Mouse (Mus musculus) adrenal gland, postnatal 4 days (tissue): ENCODE results near the gene Tubg1. TPM values are rescaled to one million over a fixed set of nuclear protein-coding genes. Genes with fewer than 3 reads are reported as not detected.
"Not testable (repeated sequence)": the region's sequence is repeated elsewhere in the genome, so short reads cannot be mapped to it uniquely, and the experiment has no call there.

Experiments used
- DNase-seq, 2 experiments: peaks; one replicate each; pipeline ENCODE4 v3.0.0; 2021 to 2022; ENCODE audit warnings: low spot score in 2 of 2, mixed read lengths in 2 of 2
- total RNA-seq, 2 experiments: library from RNA; stranded (reverse); gene quantifications; 2 replicates each; pipeline ENCODE4 v1.2.3; 2021

The Tubg1 gene
- total RNA-seq, 2 experiments from 2014 or later: 42.0 to 42.6 TPM

DNA sequence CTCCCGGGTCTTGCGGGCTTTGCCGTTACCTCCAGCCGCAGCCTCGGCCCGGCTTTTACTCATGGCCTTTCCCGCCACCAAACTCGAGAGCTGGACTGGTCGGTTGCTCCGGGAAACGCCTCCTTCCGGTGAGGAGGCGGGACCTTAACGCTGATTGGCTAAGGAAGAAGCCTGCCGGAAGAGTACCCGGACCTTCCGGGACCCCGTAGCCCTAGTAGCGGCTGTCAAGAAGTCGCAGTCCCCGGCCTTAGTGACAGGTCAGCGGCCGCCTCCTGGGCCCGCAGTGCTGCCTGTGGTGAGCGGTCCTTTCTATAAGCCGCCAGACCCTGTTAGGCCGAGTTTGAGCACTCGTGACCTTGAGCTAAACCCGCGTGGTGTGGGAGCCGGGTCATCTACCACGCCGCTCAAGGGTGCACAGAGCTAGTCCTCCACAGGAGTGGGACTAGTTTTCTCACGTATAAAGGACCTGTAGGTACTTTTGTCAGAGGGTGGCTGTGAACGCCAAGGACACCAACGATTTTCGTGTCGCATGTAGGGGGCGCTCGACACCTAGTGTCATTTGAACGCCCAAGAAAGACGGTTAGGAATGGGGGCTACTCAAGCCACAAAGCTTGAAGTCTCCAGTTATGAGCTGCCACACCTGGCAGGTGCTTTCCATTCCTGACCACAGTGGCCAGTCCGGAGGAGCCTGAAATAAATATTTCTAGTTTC, 24.3 kb upstream of the Tubg1 start, which contains the start of gene Psmc3ip:
Gene Psmc3ip, minus strand, starts transcription at position 123 of the 711 bp plus-strand sequence.
- DNase-seq: peak; percentile 72 to 87

DNA sequence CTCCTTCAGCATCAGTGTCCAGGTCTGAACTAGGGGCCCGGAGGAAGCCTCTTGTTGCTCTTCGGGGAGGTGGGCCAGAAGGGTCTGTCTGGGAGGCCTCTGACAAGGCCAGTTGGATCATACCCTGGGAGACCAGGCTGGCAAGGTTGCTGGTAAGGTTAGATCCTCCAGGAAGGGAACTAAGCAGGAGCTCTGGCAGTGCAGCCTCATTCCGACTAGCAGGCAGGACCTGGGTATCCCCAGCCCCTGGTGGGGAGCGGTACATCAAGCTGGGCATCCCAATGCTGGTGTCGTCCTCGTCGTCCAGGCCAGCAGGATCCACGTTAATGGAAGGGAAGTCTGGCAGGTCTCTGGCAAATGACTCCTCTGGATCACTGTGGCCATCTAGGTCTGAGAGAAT, 21.5 kb upstream of the Tubg1 start:
- no peak for DNase-seq

DNA sequence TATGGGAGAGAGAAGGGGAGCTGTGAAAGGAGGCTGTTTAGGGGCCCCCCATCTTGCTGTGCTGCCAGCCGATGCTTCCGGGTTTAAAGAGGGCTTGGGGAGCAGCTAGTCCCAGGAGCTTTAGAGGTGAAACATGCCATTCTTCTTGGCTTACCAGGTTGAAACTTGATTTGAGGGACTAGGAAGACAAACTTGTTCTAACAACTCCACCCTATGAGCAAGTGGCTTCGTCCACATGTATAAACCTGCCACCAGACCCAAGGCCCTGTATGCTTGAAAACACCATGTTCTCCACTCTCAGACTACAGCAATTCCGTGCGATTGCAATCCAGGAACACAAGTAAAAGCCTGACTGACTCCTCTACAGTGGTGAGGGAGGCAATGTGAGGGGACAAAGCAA, 16.7 kb upstream of the Tubg1 start:
- no peak for DNase-seq

DNA sequence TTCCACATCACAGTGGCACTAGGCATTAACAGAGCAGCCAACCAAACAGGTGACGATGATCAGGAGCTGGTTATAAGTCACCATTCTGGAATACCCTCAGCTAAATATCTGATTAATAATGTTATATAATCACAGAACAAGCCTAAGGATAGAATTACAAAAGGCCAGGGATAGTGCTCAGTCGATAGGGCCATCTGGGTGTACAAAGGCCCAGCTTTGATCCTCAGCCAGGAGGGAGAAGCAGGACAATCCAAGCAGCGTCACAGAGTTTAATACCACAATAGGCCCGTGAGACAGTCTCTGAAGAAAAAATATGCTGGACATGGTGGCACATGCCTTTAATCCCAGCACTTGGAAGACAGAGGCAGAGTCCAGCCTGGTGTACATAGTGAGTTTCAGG, 10.4 kb upstream of the Tubg1 start:
- DNase-seq: no peak

DNA sequence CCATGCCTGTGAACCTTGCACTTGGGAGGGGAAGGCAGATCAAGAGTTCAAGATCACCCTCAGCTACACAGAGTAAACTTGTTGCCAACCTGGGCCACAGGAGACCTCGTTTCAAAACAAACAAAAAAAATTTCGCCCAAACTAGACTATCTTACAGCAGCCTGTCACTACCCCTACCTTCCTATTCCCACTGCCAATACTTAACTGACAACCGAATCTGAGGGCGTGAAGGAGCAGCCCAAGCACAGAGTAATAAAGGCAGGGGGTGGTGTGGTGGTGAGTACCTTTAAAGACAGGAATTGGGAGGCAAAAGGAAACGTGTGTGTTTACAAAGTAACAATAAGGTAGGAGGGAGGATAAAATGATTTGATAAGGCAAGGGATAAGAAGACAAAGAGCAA, 9.0 kb upstream of the Tubg1 start:
- no peak for DNase-seq

DNA sequence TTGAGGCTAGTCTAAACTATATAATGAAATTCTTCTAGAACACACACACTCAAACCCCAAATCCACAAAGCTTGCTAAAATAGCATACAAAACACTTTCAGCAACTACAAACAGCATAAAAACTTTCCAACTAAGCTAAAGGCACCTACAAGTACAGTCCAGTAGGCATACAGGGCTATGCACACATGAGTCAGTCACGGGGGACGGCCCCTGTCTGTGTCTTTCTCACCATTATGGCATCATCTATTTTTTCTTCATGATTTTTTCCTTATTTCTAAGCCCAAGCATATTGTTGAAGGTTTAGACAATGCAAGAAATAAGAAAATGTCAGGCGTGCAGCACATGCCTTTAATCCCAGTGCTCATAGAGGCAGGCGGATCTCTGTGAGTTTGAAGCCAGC, 8.6 kb upstream of the Tubg1 start:
- DNase-seq: no peak

DNA sequence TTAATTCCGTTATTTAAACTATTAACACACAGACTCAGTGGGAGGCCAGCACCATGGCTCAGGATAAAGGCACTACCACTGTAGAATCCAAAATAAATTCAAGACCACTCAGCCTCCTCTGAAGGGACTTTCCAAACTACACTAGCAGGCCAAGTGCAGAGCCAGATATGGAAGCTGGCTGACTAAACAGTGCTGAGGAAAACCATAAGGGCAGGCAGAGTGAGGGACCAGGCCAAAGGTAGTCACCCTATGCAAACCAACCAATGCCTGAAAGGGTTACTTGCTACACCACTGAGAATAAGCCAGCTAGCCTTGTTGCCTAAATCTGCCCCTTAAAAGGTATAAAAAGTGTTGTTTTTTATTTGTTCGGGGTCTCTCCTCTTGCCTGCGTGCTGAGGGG, 7.6 kb upstream of the Tubg1 start:
- no peak for DNase-seq

DNA sequence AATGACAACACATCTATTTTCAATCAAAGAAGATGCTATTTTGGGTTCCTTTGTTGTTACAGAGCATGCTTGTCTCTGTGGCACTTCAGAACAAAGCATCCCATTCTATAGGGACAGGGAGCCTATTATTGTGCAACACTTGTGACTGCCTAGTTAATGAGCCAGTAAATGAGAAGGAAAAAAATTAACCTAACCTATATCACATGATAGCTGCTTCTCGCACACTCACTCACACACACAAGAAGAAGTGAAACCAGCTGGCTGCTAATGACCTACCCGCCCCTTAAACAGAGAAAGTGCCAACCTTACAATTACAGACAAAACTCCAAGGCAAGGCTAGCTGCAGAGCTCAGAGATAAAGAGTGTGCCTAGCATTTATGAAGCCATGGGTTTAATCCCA, 4.2 kb upstream of the Tubg1 start:
- no peak for DNase-seq

DNA sequence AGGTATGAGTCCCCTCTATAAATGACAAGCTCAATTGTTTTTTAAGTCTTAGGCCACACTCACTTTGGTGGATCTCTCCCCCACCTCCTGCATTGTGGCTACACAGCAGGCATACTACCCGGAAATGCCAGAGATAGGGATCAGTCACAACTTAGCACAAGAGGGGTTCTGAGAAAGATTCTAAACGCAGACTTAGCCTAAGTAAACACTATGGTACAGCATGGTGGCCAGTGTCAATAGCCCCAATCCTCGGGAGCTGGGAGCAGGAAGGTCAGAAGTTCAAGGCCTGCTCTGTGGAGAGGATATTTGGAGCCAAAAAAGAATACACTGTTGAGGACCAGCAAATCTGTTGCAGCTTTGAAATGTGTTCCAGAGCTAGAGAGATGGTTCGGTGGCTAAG, 1.6 kb upstream of the Tubg1 start:
- DNase-seq: no peak

DNA sequence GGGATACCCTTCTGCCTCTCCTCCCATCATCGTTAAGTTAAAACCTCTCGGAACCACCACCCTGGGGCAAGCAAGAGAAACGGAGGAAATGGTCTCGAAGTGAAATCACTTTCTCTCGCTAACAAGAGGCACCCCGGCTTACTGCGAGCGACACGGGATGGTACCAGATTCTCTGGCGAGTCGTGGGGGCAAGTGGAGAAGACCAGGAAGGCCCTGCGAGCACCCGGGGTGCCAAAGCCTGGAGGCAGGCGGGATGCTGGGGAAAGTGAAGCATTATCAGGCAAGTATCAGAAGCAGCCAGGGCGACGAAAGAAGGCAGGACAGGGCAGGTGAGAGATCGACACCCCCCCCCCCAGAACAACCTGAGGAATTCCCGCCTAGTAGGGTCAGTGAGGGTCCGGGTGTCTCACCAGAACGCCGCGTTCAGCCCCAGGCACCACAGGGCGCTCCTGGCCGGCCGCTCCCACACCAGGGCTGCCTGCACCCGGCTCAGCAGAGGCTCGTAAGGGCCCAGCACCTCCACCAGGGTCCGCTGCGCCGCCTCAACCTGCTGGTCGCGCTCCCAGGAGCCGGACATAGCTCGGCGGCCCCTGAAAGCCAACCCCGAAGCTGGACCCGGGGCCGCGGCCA, 492 bp upstream of the Tubg1 start:
- DNase-seq: no peak

DNA sequence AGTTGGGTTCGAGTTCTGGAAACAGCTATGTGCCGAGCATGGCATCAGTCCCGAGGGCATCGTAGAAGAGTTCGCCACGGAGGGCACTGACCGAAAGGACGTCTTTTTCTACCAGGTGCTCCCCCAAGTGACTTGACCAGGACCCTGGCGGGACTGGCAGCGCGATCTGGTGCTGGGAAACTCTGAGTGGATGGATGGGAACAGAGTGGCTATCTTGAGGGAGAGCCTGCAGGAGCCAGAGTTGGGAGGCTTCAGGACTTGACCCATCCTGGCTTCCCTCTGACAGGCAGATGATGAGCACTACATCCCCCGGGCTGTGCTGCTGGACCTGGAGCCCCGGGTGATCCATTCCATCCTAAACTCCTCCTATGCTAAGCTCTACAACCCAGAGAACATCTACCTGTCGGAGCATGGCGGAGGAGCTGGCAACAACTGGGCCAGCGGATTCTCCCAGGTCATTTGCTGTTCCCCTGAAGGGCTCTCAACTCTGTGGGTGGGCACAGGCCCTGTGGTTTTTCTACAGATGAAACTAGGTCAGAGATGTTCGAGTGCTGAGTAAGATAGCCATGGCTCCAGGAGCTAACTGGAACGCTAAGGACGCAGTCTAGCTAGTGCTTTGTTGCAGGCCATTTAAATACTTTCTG, 929 bp downstream of the Tubg1 start:
- no peak for DNase-seq

DNA sequence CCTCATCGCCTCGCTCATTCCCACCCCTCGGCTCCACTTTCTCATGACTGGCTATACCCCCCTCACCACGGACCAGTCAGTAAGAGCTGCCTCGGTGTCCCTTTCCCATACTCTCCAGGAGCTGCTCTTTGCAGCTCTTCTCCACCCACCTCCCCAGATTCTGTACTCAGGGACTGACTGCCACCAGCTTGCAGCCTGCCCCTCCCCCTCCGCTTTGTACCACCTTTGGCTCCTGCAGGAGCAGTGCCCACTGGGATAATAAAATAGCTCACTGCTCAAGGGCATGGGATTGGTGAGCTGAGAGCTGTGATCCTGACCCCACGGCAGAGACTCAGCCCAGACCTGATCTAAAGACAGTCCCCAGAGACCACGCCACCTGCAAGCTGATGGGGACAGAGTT, 4.8 kb downstream of the Tubg1 start:
- not testable (repeated sequence) for DNase-seq

DNA sequence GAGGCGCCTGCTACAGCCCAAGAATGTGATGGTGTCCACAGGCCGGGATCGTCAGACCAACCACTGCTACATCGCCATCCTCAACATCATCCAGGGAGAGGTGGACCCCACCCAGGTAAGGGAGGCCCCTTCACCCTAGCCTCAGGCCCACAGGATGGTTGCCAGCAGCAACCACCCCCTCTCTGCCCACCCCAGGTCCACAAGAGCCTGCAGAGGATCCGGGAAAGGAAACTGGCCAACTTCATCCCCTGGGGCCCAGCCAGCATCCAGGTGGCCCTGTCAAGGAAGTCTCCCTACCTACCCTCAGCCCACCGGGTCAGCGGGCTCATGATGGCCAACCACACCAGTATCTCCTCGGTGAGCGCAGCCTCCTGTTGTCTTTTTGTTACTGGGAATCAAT, 5.3 kb downstream of the Tubg1 start:
- DNase-seq: not testable (repeated sequence)

DNA sequence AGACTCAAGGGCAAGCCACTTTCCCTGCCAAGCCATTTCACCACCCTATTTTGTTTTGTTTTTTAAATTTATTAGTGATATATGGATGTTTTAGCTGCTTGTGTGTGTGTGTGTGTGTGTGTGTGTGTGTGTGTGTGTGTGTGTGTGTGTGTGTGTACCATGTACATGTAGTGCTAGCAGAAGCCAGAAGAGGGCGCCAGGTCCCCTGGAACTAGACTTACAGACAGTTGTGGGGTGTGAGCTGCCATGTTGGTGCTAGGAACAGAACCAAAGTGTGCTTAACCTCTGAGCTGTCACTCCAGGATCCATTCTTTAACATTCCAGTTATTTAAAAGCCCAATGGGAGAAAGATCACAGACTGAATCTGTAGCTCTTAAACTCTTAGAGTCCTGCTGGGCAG, 7.3 kb downstream of the Tubg1 start:
- DNase-seq: no peak

DNA sequence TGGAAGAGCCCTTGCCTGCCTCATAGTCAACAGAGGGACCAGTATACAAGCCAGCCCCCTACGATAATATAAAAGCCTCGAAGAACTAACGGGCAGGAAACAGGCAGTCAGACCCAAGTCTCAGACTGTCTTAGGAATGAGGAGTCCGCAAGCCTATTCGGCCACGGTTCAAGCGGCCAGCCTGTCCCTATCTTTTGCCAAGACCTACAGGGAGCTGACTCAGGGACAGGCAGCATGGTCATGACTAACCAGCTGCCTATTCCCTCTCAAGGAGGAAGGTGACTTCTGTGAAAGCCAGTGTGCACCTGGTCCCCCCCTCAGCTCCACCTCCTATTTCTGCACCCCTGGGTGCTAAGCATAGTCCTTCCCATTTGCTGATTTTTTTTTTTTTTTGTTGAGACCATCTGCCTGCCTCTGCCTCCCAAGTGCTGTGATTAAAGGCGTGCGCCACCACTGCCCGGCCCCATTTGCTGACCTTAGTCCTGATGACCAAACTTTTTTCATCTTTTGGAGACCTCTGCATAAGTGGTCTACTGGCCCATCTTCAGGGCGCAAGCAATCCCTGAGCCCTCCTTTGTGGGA, 9.3 kb downstream of the Tubg1 start:
- no peak for DNase-seq

DNA sequence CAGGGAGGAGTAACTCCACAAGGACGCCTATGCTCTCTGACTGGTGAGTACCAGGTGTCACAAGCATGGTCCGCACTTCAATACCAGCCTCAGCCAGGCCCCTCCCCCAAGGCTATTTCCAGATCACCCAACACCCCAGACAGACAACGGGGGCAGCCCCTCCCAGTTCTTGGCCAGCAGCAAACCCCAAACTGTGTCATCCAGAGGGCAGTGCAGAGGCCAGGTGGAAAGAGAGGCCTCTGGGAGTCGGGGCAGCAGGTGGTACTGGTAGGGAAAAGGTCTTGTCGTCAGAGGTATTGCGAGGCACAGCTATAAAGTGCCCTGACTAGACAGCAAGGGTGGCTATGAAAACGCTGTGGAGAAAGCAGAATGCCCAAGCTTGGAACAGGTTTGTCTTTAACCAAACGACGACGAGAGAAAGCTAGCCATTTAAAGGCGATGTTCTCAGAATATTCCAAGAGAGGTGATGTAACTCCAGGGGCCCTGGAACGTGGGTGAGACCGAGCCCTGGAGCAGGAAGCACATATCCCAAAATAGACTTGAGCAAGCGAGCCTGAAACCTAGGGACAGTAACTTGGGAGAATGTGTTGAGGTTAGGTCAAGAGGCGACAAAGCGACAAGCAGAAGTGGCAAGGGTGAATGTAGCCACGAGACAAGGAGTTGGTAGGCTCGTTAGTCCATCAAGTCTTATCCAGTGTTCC, 10.5 kb downstream of the Tubg1 start:
- no peak for DNase-seq

DNA sequence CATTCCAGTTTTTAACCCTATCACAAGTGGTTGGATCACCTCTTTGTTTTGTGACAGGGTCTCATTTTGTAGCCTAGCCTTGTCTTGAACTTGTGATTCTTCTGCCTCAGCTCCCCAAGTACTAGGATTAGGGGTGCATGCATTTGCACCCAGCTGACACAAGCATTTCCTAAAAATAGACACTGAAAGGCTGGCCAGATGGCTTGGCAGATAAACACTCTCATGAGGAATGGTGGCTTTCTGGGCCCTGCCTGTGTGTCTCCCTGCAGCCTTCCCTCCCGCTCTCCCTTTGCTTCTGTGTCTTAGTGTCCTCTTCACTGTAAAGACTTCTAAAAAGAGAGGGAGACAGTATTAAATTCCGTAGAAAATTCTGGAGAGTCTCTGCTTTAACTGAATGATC, 11.4 kb downstream of the Tubg1 start:
- no peak for DNase-seq

DNA sequence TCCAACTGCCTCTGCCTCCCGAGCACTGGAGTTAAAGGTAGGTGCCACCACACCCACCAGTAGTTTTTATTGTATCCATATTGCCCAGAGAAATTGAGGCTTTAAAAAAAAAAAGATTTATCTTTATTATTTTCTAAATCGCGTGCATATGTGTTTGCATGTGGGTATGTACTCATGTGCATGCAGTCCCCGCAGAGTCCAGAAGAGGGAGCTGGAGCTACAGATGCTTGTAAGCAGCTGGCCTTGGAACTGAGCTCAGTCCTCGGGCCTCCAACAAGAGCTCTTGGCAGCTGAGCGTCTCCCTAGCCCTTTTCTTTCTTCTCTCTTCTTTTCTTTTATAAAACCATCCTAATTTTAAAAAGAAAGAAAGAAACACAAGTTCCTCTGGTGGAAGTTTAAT, 12.0 kb downstream of the Tubg1 start:
- DNase-seq: no peak

DNA sequence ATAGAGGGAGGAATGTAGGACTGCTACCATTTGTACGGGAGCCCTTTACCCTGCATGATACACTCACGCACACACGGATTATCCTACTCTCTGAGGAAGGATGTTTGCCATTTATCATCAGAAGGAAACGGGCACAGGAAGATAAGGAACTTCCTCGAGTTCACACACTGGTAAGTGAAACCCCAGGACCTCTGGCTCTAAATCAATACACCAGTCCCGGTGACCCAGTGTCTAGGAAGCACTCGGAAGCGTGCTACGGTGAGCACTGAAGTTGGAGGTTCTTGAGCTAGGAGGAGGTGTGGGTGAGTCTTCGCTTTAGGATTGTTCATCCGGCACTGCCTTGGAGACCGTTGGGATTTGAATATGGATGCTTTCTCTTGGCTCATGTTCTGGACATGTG, 13.3 kb downstream of the Tubg1 start:
- DNase-seq: no peak

DNA sequence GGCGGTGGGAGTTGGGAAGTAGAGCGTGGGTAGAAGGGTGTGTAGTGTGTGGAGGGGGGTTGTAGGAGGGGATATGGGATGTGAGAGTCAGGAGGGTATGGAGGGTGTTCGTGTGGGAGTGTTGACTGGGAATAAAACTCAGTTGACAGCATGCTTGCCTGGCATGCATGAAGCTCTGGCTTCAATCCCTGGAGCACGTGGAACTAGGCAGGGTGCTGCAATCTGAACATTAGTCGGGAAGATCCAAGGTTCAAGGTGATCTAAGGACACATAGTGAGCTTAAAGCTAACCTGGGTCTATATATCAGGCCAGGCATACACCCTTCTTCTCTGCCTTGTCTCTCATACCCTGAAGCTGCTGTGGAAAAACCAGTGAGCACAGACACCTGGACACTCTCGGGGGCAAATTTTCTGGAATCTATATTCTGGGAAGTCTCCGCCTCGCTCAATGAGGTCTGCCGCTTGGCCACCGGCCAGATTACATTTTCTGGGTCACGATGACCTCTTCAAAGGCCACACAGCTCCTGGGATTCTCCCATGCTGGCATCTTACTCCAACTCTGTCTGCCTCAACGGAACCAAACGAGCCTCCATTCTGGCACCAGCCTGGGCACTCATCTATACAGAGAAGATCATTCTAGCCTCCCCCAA, 14.6 kb downstream of the Tubg1 start:
- peak in 1 of 2 experiments; percentile 40 for DNase-seq

DNA sequence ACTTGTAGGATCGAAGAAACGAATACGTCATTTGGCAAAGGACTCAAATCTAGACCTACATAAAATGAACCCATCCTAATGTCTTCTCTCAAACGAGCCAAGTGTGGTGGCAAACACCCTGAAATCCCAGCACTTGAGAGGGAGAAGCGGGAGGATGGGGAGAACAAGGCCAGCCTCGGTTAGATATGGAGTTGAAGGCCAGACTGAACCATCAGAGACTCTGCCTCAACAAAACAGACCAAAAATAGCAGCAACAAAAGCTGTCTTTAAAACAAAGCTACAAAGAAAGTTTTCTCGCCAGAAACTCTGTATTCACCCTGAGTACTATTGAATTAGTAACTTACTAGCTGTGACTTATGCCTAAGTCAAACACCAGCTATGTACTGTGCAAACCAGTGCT, 17.3 kb downstream of the Tubg1 start:
- no peak for DNase-seq
